Mouse (Mus musculus): ENCODE results near the gene Agmo. TPM values are rescaled to one million over a fixed set of nuclear protein-coding genes. Genes with fewer than 3 reads are reported as not detected.

Gene Agmo
- total RNA-seq, 2 experiments from 2014 or later, result 1.7 to 1.9 TPM

DNA sequence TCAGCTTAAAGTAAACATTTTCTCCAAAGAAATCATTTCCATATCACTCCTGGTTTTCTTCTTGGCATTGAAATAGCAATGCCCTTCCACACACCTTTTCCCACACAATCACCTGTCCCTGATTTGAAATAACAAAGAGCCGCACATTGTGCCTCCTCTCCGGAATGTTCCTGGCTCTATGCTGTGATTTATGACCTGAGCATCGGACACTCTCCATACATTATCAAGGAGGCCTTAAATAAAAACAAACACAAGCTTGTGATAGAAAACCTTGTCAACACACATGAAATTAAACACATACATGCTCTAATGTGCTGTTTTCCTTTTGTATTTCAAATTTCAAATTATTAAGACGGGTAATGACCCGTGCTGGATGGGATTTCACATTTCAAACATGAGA is 184.9 kb downstream of the Agmo start:
- intact Hi-C loops (cut with DNase I), result no loop called here

DNA sequence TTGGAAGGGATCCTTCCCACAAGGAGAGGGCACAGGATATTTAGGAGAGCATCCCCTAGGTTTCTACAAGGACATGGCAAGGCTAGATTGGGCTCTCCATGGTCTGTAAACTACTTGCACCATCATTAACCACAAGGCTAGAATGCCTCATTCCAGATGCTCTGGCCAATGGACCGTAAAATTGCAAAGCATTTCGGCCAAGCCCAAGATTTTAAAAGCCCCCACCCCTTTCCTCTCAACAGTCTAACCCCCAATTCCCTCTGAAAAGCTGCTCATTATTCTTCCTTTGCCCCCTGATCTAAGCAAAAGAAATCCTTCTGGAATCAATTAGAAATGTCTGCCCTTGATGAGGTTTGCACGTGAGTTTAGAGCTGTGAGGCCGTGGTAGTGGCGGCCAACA is 185.3 kb downstream of the Agmo start:
- intact Hi-C loops (cut with DNase I), result no loop called here
- no peak for DNase-seq

More for the DNA sequence above, 184.9 kb downstream of the Agmo start:
- no peak for DNase-seq

DNA sequence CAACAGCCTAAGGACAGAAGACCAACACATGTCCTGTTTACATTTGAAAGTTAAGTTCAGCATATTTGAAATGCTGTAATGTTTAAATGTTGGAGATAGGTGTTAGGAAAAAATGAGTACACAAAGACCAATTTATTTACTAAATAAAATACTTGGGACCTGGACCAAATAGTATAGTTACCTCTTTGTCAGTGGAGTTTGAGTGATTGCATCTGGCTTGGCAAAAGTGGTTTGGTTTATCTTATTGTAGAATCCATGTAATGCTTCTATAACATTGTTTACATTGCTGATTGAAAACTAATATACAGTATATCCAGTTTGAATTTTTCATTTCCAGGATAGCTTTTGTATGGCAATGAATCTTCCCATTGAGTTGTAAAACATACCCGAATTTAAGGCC is 193.0 kb downstream of the Agmo start:
- intact Hi-C loops (cut with DNase I), result no loop called here
- DNase-seq, result no peak

DNA sequence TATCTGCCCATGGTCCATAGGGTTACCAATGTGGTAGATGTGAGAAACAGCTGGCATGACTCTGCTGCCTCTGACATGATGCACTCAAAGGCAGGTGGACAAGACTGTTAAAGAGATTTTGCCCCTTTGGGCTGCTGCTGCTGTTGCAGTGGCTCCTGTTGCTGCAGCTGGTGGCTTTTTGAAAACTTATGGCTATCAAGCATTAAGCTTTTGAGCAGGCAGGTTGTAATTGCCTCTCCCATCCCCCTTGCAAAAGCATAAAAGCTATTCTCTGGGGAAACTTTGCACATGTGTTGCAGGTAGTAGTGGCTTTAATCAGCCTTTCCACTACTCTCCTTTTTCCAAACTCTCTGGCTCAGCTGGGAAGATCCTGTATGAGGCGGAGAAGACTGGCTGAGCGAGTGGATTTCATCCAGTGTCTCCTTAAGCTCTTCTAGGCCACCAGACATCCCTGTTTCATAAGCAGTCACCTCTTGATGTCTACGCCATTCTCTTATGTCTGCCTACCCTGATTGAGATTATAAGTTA is 201.1 kb downstream of the Agmo start:
- intact Hi-C loops (cut with DNase I), result loop anchor here (10.0 kb wide), 1 partner anchor 368 kb away; no protein-coding TSS in a partner anchor
- DNase-seq, result no peak

DNA sequence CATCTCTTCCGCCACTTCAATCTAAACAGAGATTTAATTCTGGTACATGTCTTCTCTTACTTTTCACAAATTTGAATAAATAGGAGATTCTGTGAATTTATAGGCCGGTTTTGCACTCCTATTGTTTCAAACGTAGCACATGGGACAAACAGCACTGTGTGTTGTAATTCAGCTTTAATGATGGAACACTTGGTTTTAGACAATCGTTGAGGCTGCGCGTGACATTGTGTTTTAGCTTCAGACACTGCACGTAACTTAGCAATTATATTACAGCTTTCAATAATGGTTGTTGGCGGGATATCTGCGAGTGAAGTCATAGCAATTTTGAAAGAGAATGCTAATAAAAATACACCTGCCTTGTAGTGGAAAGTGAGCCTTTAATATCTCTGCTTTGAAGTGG is 203.8 kb downstream of the Agmo start:
- intact Hi-C loops (cut with DNase I), result loop anchor here (10.0 kb wide), 1 partner anchor 370 kb away; no protein-coding TSS in a partner anchor

DNA sequence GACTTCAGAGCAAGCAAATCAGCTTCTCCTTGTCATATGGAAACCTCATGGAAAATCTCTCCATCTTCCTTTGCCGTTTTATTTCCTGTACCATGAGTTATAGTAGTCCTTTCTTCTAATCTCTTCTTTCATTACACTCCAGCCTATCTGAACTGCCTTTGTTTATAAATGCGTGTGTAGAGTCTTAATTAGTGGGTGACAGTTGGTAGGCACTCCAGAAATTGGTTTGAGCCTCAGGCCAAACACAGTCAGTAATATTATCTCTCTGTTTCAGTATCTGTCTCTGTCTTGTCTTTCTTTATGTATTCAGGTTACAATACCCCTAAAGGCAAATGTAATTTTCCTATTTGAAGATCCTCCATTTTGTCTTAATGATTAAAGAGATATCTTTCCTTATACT is 208.2 kb downstream of the Agmo start:
- no peak for DNase-seq
- intact Hi-C loops (cut with DNase I), result loop anchor here (10.0 kb wide), 1 partner anchor 375 kb away; no protein-coding TSS in a partner anchor

More for the DNA sequence above, 203.8 kb downstream of the Agmo start:
- DNase-seq, result no peak

DNA sequence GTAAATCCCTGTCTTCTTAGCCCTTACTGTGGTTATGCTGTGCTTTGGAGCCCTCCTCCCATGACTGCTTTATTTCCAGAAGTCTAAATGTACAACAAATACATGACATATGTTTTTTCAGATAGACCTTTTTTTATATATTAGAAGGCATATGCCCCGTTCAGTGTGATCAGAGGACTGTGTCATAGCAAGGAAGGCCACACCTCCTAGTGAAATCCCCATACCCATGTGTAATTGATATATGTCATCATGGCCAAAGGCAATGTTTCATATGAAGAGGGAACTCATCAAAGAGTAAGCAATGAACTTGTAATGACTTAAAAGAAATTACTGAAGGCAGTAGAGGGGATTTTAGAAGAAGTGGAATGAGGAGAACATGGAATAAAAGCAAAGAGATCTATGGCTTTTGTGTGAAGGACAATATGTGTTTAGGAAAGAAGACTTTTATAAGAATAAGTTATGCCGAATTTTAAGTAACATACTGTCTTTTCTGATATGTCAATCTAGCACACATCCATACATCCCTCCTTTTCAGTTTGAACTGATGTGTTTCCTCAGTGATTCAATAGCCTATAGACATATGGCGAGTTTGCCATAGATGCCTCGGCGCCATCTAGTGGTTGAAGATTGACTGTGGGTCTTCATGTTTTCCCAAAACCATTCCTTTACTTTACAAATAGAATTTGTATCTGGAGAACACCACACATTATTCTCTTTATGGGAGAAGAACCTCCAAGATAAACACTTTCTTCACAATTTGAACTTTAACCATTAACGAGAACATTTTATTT is 209.1 kb downstream of the Agmo start:
- peak in 1 of 2 experiments; percentile 14 for DNase-seq
- intact Hi-C loops (cut with DNase I), result loop anchor here (5.0 kb wide), 1 partner anchor 738 kb away; no protein-coding TSS in a partner anchor

DNA sequence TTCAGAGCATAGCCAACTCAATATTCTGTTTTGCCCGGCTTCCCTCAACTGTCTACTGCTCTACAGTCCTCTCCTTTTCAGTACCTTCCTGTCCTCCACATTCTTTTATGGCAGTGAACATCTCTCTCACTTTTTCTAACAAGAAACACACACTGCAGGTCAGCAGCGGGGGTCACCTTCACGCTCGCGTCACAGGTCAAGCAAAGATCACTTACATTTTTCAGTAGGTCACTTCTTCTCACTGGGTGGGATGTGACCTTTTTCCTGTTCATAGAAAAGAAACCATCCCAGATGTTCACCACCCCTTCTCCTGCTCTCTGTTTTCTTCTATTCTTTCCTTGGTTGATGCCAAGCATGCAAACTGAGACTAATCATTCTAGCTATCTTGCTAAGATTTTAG is 230.2 kb downstream of the Agmo start:
- DNase-seq, result no peak
- intact Hi-C loops (cut with DNase I), result no loop called here

DNA sequence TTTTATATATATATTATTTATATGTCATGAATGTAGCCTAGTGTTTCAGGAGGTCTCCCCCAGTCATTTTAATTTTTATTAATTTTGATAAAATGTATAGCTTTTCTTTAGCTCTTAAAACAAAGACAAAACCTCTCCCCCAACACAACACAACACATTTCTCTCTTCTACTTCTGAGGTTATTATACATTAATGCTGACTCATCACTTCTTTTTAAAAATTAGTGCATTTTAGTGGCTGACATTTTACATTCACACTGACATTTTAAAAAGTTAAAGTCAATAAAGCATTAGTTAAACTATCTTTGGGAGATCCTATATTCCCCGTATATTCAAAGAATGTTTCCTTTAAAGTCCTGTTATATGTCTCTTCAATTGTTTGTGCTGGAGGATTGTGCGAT is 235.4 kb downstream of the Agmo start:
- intact Hi-C loops (cut with DNase I), result no loop called here
- no peak for DNase-seq

DNA sequence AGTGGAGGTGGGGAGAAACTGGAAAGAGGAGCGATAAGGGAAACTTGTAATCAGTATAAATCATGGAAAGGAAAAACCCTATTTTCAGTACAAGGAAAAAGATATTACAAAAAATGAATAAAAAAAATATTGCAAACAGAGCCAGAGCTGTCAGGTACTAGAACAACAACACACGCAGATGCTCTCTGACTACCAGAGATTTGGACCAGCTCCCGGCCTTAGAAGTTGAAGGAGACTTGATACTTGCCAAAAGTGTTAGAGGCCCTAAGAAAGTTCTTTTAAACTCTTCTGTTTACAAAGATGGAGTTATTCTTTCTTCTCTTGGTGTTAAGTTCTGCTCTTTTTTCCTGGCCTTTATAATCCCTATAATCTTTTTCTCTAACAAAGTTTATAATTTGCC is 246.6 kb downstream of the Agmo start:
- intact Hi-C loops (cut with DNase I), result no loop called here
- DNase-seq, result peak in 1 of 2 experiments; percentile 6

DNA sequence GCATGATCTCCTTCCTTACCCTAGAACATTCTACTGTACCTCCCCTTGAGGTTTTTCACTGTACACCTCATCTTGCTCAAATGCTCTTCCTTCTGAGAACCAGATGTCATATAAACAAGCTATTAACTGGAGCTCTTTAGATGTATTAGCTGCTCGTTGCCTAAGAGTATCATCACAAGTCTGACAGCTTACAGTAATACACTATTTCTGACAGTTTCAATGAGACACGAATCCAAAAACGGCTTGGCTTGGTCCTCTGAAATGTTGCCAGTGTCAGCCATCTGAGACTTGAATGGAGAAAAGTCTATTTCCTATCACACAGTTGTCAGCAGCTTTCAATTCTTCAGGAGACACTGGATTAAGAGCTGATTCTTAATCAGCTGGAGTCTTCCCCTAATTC is 257.4 kb downstream of the Agmo start:
- intact Hi-C loops (cut with DNase I), result no loop called here
- DNase-seq, result no peak

DNA sequence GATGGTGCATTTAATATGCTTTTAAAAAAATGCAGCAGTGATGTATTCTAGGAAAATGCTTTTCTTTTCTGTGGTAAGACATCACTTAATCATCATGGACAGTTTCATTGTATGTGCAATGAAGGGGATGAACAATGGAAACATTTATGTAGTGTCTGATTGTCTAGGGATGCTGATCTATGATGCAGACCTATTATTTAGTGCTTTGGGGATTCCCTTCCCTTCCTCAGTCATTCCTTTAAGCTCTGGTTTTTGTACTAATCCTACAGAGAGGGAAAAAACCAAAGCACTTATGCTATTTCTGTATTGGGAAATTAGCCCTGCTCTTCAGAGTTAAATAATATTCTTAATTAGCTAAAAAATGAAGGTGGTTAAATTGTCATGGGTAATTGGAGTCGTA is 266.0 kb downstream of the Agmo start:
- intact Hi-C loops (cut with DNase I), result no loop called here
- no peak for DNase-seq

DNA sequence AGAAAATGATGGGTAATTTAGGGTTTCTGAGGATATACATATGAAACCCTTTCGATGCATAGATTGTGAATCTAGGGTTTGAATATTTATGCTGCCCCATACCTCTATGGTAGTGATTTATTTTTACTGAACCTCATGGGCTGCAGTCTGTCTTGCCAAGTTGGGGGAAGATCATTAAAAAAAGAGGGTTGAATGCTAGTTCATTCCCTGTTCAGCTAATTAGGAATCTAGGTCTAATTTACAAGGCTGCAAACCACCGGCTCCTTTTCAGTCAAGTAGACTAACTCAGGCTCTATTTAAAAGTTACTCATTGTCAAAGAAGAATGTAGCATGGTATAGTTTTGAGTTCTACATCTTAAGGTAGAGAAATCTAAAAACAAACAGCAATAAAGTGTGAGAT is 266.4 kb downstream of the Agmo start:
- intact Hi-C loops (cut with DNase I), result no loop called here

DNA sequence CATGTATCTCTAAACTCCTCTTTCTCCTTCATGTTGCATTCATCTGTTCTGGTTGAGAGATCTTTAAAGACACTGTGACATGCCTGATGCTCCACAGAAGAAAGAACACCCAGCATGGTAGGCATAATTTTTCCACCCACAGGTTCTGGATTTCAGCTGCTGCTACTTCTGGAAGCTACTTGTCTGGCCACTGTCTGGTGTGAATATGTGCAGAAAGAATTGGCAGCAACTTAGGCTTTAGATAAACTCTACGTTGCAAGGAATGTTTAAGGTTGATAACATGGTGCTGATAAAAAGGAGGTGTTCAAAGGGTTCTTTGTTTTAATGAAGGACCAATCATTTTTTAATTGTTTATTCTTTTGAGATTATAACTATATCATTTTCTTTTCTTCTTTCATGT is 280.3 kb downstream of the Agmo start:
- DNase-seq, result no peak
- intact Hi-C loops (cut with DNase I), result no loop called here

More for the DNA sequence above, 266.4 kb downstream of the Agmo start:
- DNase-seq, result no peak

DNA sequence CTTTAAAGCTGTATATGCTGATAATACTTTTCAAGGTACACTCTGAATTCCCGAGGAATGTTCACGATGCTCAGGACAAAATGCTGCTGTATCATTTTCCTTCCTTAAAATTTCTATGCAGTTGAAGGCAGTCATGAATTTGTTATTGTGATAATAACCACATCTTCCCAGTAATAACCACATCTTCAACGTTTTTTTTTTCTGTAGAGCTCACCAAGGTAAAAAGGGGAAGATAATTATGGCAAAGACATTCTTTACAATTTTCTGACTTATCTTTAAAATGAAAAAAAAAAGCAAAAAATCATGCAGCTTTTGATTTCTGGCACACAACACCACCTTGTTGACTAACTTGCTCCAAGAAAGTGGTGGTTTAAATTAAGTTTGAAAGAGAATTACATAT is 283.2 kb downstream of the Agmo start:
- intact Hi-C loops (cut with DNase I), result no loop called here
- DNase-seq, result no peak

DNA sequence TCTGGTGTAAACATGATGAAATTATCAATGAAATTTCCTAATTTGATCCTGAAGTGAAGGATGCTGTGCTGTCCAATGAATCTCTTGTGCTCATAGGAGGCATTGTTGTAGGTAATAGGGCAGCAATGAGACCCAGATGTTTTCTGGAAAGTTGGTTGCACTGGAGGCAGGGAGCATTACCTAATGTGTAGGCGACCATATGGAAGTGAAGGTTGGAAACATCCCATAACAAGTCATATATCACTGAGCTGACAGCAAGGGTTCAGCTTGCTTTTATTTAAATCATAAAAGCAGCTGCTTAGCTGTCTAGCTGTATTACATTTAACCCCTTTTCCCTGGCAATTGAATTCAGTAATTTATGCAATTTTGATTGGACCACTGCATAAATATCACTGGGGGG is 299.6 kb downstream of the Agmo start:
- DNase-seq, result no peak
- intact Hi-C loops (cut with DNase I), result no loop called here

DNA sequence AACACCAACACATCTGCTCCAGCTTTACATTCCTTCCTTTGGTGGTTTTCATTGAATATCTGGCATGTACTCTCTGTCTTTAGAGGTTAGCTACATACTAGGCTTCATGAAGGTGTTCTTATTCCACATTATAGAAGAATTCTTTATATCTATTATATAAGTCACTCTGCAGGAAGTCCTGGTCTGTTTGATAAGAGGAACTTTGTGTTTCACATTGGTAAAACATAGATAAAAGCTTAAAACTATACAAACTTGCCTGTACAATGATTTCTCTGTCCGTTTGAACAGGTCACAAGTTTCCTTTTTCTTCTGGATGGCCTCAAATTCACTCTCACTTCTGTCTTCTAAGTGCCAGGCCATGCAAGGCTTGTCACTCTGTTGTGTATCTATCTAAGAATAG is 316.8 kb downstream of the Agmo start:
- intact Hi-C loops (cut with DNase I), result no loop called here
- DNase-seq, result no peak

DNA sequence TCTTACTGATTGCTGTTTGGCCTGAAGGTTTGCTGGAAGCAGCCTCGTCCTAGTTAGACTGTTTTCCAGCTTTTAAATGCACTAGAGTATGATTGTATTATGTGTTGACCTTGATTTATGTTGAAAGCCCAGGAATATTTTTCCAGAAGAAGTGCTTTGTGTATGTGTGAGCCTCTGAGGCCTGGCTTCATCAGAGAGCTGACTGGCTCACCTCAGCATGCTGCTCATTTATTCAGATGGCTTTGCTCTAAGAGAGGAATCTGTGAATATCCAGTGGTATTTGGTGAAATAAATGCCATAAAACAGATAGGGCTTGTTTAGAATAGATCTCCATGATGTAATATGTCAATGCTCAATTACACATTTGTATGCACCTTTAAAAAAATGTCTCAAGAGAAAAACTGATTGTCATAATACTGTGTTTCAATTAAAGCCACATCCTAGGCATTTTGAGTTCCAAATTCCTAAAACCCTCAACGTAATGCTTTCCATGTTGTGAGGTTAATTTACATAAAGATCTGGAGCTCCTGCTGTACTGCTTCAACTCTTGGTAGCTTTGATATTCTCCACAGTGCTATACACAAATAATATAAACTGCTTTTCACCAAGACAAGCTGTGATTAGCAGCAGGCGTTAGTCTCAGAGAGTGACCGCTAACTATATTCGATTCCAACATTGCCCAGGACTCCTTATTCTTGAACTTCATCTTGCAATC is 324.6 kb downstream of the Agmo start:
- no peak for DNase-seq
- intact Hi-C loops (cut with DNase I), result no loop called here

DNA sequence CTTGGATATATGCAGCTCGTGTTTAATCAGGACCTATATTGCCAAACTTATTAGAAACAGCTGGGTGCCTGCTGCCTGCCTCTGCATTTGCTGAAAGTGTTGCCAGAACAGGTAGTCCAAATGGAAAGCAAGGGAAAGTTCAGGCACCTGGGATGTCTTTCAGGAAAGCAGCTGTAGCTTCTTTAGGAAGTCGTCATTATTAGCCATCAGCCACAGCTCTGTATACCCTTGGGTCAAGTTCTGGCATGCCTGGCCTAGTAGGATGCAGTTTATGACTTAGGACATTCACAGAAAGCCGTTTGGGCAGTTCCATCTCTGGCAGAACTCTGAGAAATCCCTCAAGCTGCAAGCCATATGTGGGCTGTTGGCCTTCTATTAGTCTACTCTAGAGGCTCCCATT is 330.5 kb downstream of the Agmo start:
- intact Hi-C loops (cut with DNase I), result no loop called here
- no peak for DNase-seq

DNA sequence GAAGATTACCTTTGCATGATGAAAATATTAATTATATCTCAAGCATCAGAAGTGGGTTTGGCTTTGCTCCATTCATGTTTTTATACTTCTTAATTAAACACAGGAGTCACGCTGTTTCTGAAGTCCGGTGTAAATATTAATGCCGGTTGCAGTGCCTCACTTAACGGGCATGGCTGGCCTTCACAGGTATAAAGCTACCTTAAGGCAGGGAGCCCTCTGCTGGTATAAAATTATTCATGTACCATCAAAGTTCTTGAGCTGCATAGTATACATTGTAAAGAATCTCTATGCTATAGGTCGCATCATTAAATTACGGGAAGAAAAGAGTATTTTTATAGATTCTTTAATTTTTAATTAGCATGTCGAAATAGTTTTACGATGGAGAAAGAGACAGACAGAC is 341.3 kb downstream of the Agmo start:
- DNase-seq, result no peak
- intact Hi-C loops (cut with DNase I), result no loop called here

DNA sequence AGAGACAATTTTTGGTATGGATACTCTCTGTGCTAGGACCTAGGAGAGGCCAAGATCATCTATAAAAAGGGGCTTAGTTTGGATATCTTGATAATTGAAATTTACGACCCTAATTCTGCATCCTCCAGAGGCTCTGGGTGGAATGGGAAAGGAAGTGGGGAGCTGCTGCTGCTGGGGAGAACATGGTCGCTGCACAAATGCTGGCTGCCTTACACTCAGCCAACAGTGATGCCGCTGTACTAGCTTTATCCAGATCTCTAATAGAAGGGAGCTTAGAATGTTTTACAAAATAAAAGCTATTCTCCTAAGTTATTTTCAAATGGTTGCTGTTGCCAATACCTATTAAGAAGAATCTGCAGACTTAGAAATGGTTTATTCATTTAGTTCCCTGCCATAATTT is 351.4 kb downstream of the Agmo start:
- no peak for DNase-seq
- intact Hi-C loops (cut with DNase I), result no loop called here

DNA sequence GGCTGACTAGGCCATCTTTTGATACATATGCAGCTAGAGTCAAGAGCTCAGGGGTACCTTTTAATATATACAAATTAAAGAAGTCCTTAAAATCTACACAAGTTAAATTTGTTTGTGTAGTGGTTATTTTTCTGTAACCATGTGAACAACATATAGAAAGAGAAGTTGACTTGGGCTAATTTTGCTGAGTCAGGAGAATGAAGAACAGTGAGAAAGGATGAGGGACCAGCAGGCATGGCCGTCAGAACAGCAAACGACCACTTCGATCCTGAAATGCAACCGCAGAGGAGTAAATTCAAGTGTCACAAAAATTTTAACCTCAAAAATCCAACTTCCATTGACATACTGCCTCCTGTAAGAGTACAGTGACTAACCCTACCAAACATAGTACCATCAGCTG is 371.4 kb downstream of the Agmo start:
- intact Hi-C loops (cut with DNase I), result no loop called here
- DNase-seq, result no peak

All from gastrocnemius, postnatal 36 days (tissue).